Mouse (Mus musculus): ENCODE measurements around the gene Zmiz2. TPM values are rescaled to one million over a fixed set of nuclear protein-coding genes. Genes with fewer than 3 reads are reported as not detected.
"Not testable (repeated sequence)": the region's sequence is repeated elsewhere in the genome, so short reads cannot be mapped to it uniquely, and the experiment has no call there.

Zmiz2 gene
- polyA plus RNA-seq, 3 experiments from 2014 or later, result 40.6 to 60.2 (median 44.9) TPM

GRCm38 (mm10) chr11:6402515-6403510 lies 13.9 kb downstream of the Zmiz2 start:
- peak; percentile 72 for ATAC-seq

- no peak for ATAC-seq
Measured at GRCm38 (mm10) chr11:6403830-6404405, 15.0 kb downstream of the Zmiz2 start.

DNA sequence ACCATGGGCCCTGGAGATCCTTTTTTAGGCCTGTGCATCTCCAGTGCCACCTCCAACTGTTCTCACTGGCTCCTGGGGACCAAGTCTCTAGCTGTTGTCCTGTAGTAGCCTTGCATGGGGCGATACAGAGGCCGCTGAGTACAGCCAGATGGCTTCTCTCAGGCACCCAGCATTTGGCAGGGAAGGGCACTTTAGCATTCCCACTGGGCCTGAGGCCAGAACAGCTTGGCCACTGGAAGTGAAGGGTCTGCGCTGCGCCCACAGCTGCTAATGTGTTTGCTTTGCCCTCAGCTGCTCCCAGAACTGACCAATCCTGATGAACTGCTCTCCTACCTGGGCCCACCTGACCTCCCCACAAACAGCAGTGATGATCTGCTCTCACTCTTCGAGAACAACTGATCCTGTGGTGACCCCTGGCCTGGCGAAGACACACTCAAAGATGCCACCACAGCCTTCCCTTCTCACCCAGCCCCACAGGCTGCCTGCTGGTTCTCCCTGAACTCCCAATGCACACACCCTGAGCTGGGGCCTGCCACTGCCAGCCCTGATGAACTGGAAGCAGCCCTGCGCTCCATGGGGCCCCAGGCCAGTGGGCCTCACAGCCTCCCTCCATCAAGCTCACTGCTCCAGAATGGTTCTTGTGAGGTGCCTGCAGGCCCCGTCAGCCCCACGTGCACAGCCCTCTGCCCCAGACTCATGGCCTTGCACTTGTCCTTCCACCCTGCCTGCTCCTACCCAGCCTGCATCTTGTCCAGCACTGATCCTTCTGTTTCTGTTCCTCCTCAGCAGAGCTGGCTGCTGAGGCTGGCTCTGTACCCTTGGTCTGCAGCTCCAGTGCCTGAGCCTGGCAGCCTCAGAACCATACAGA lies 16.1 kb downstream of the Zmiz2 start:
- no peak for ATAC-seq

DNA sequence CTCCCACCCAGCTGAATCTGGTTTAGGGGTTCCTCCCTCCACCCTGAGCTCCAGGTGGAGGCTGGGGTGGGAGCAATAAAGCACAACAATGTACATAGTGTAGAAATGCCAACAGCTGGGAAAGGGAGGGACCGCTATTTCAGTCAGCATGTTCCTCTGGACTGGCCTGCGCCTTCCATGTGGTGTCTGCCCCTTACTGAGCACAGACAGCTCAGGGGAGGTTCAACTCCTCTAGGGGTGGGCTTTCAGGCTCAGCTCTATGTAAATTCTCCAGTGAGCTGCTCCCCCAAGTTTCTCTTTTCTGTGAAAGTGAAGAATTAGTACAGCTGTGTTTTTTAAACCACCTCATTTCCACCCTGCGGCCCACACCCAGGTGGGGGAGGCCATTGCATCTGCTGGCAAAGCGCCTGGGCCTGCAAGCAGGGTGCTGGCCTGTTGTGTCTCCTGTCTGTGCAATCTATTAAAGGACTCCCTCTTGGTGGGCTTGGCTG lies 16.8 kb downstream of the Zmiz2 start:
- ATAC-seq, result no peak

- no peak for ATAC-seq
Measured at GRCm38 (mm10) chr11:6406251-6407161, 17.6 kb downstream of the Zmiz2 start.

GRCm38 (mm10) chr11:6407162-6407621 lies 18.3 kb downstream of the Zmiz2 start:
- ATAC-seq, result no peak

GRCm38 (mm10) chr11:6410050-6410602 lies 21.3 kb downstream of the Zmiz2 start:
- ATAC-seq, result peak; percentile 63

DNA sequence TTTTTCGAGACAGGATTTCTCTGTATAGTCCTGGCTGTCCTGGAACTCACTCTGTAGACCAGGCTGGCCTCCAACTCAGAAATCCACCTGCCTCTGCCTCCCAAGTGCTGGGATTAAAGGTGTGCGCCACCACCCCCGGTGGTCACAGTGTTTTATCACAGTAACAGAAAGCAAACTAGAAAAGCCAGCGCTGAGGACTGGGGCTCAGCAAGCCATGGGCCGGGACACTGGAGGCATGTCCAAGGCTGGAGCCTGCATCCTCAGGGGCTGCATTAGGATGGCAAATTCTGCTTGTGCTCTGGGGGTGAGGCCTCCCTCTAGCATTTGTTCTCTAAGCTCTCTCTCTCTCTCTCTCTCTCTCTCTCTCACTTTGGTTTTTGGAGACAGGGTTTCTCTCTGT lies 21.9 kb downstream of the Zmiz2 start:
- not testable (repeated sequence) for ATAC-seq

GRCm38 (mm10) chr11:6411684-6412083 lies 22.8 kb downstream of the Zmiz2 start:
- ATAC-seq, result no peak

GRCm38 (mm10) chr11:6413264-6413663 lies 24.4 kb downstream of the Zmiz2 start:
- no peak for ATAC-seq

DNA sequence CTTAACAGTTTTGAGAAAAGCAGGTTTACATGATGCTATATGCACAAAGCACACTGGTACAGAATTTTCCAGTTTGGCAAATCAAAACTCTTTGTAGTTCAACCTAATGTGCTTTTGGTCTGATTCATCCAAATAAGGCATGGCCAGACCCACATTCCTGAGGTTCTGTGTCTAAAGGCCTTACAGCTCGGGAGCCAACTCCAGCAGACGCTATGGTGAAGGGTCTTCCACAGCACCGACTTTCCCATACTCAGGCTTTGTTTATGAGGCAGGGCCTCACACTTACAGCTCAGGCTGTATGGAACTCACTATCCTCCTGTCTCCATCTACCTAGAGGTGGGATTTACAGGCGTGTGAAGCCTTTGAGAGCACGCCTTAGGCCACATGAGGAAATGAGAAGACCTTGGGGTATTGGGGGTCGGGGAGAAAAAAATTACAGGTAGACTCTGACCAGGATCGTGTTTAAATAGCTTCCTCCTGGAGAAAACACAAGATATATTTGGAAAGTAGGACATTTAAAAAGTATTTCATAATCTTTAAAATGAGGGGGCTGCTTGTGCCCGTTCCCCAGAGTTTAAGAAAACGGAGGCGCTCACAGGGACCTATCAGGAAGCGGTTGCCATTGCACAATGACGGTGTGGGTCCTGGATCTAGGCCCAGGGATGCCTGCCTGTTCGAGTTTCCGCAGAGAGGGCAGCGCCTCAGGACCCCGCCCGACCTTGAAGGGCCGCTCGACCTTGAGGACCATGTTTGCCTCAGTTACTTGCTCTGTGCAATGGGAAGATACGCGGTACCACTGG lies 26.1 kb downstream of the Zmiz2 start, which contains the start of gene Ppia:
Ppia (plus strand) TSS at position 693 of the 800 bp plus-strand sequence.
- peak; percentile 19 for ATAC-seq

DNA sequence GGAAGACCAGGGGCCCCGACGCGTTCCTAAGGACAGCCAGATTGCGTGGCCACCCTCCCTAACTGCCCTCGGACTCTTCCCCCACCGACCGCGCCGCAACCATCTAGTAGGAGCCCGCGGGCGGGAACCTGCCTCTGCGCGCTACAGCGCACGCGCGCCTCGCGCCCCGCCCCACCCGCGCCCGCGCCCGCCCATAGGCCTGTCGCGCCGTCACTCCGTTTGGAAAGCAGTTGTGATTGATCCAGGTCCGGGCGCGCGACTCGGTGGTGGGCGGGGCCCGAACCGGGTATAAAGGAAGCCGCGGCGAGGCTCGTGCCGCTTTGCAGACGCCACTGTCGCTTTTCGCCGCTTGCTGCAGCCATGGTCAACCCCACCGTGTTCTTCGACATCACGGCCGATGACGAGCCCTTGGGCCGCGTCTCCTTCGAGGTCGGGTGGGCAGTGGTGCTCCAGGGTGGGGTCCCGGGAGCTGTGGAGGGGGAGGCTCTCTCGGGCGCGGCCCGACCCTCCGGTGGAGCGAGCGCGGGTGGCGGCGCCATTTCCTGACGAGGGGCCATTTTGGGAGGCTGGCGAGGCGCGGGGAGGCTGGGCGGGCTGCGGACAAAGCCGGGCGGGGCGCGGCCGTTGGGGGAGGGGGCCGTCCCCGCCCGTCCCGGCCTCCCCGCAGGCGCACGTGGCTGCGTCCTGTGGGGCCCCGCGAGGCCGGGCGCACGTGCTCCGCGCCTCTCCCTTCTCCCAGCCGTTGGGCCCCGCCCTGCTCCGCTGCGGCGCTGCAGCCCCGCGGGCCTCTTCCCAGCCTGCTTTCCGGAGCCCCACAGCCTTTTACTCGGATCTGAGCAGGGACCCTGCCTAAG lies 26.9 kb downstream of the Zmiz2 start:
- peak; percentile 83 for ATAC-seq

- peak; percentile 73 for ATAC-seq
Measured at GRCm38 (mm10) chr11:6416405-6417034, 27.6 kb downstream of the Zmiz2 start.

DNA sequence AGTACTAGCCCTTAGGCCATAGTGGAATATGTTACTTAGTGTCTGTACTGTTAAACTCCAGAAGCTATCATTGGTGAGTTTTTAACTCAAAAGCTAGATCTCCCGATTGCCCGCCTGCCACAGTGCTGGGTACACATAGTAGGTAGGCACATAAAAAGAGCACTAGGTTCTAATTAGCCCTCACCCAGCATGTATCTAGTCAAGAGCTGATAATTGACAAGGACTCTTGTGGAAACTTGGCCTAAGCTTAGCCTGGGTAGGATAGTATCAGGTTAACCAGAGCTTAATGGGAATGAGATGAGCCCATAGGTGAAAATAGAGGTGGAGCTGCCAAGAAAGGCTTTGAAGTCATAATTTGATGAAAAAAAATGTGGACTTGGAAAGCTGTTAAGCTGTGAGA lies 28.2 kb downstream of the Zmiz2 start:
- ATAC-seq, result no peak

GRCm38 (mm10) chr11:6417490-6417889 lies 28.6 kb downstream of the Zmiz2 start:
- ATAC-seq, result no peak

DNA sequence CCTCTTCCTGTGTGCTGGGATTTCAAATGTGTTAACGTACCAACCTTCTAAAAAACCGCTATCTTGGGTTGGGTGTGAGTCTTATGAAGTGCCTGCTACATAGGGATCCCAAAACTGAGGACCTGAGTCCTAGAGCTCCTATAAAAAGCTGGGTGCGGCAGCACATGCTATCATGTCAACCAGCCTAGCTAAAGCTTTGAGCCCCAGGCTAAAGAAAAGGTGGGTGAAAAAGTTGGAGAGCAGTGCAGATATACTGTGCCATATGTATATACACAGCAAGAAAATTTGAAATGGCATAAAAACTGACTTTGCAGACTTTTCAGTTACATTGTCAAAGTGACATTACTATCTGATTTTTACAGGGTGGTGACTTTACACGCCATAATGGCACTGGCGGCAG lies 29.9 kb downstream of the Zmiz2 start:
- no peak for ATAC-seq

DNA sequence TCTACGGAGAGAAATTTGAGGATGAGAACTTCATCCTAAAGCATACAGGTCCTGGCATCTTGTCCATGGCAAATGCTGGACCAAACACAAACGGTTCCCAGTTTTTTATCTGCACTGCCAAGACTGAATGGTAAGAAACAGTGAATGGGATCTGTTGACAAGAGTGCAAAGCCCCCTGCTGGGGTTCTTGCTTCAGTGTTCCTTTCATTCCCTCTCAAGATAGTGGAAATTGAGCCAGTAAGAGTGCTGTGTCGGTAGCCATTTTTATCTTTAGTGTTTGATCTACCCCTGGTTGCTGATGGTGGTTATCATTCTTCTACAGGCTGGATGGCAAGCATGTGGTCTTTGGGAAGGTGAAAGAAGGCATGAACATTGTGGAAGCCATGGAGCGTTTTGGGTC lies 30.3 kb downstream of the Zmiz2 start:
- ATAC-seq, result not testable (repeated sequence)

- ATAC-seq, result no peak
Measured at GRCm38 (mm10) chr11:6420283-6420703, 31.4 kb downstream of the Zmiz2 start.

All from inflammation-experienced regulatory T-cells, adult 6 months (primary cell).